Mouse (Mus musculus) thymus, adult 2 months (tissue): Measurements from ENCODE around the gene Prm2. TPM values are rescaled to one million over a fixed set of nuclear protein-coding genes. Genes with fewer than 3 reads are reported as not detected.
A peak's percentile ranks its signal among the peaks of the same experiment; 100 is the strongest.
"Not testable (repeated sequence)": the region's sequence is repeated elsewhere in the genome, so short reads cannot be mapped to it uniquely, and the experiment has no call there.

ENCODE experiments used
- DNase-seq: peaks from one replicate; pipeline ENCODE4 v3.0.0; 2021
- H3K27ac ChIP-seq: fragments of 200-500 bp; 2 replicates; pipeline ENCODE4 v1.5.1; 2012; ENCODE audit warnings: low read length, control low read depth; ENCODE audit not compliant: control insufficient read depth, insufficient read depth
- H3K27me3 ChIP-seq: fragments of 200-500 bp; 2 replicates; pipeline ENCODE4 v1.6.1; 2012; ENCODE audit warnings: mild to moderate bottlenecking, low read length, moderate library complexity, mixed read lengths; ENCODE audit not compliant: control insufficient read depth, insufficient read depth
- H3K36me3 ChIP-seq: fragments of 200-500 bp; 2 replicates; pipeline ENCODE4 v1.6.1; 2012; ENCODE audit warnings: mild to moderate bottlenecking, low read length, moderate library complexity; ENCODE audit not compliant: control insufficient read depth, insufficient read depth
- H3K4me1 ChIP-seq: fragments of 200-500 bp; replicated peaks from 2 replicates; pipeline ENCODE4 v1.6.1; 2012; ENCODE audit warnings: low read length; ENCODE audit not compliant: control insufficient read depth, insufficient read depth
- H3K4me3 ChIP-seq: fragments of 200-500 bp; 2 replicates; pipeline ENCODE4 v1.5.1; 2012; ENCODE audit warnings: mild to moderate bottlenecking, low read length, control low read depth, moderate library complexity; ENCODE audit not compliant: control insufficient read depth, insufficient read depth
- CTCF ChIP-seq: fragments of 200-500 bp; IDR thresholded peaks from 2 replicates; pipeline ENCODE4 v1.5.1; 2012; ENCODE audit warnings: mild to moderate bottlenecking, control low read depth, low read length, moderate library complexity, borderline replicate concordance; ENCODE audit not compliant: control insufficient read depth, poor library complexity, insufficient read depth; ENCODE audit errors: extremely low read depth
- POLR2A ChIP-seq: fragments of 200-500 bp; IDR thresholded peaks from 2 replicates; pipeline ENCODE4 v1.6.1; 2012; ENCODE audit warnings: mild to moderate bottlenecking, low read length, control low read depth, moderate library complexity; ENCODE audit not compliant: control insufficient read depth, poor library complexity, insufficient read depth; ENCODE audit errors: extremely low read depth
- WGBS: fragments of 180-500 bp; shearing (Covaris S2); methylation state at CpG from one replicate; pipeline ENCODE4 v1.1.7; 2018; 5-methylcytosine and 5-hydroxymethylcytosine counted together
- polyA plus RNA-seq: library from polyadenylated mRNA; depleted of rRNA; stranded (reverse); fragments of >200 nt; gene quantifications from 2 replicates; pipeline ENCODE4 v1.2.3, GENCODE M21; 2012

Gene Prm2
- polyA plus RNA-seq, 1 experiment: 7.0 TPM

- Histone ChIP-seq H3K27ac (peak overlapping the region; percentile 24; the same call in 1 of the 2 replicates), H3K4me3 (no peak overlapping the region), H3K4me1 (peaks cover 69% of the 10 kb centered on the region), H3K36me3 (no peaks in the 10 kb centered on the region), H3K27me3 (no peaks in the 10 kb centered on the region)
- TF ChIP-seq POLR2A (0 out of 2 replicates have a peak, but pooled peaks have one; percentile 12), CTCF (no peak)
- WGBS: 29% methylated on average over 4 of the region's 4 CpGs
- no peak for DNase-seq
Measured at GRCm38 (mm10) chr16:10814864-10815263, 18.9 kb upstream of the Prm2 start.

DNA sequence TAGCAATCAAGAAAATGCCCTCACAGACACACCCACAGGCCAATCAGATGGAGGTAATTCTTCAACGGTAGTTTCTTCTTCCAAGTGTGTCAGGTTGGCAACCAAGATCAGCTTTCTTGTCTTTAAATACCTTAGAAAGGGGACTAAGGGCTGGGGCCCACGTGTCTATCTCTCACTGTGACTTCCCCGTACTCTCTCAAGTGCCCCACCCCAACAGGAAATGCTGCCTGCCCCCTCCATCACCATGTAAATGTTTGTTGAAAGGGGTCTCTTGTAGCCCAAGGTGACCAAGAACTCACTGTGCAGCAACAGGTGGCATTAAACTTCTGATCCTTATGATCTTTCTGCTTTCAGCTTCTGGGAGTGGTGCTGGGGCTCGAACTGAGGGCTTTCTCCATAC lies 17.8 kb upstream of the Prm2 start:
- Histone ChIP-seq H3K4me1 (peaks cover 64% of the 10 kb centered on the region), H3K27me3 (no peaks in the 10 kb centered on the region), H3K4me3 (no peak overlapping the region), H3K36me3 (no peaks in the 10 kb centered on the region), H3K27ac (peak overlapping the region; percentile 25; the same call in 1 of the 2 replicates)
- TF ChIP-seq CTCF (no peak), POLR2A (no peak)
- DNase-seq: no peak
- WGBS: 45% methylated on average over 4 of the region's 4 CpGs

DNA sequence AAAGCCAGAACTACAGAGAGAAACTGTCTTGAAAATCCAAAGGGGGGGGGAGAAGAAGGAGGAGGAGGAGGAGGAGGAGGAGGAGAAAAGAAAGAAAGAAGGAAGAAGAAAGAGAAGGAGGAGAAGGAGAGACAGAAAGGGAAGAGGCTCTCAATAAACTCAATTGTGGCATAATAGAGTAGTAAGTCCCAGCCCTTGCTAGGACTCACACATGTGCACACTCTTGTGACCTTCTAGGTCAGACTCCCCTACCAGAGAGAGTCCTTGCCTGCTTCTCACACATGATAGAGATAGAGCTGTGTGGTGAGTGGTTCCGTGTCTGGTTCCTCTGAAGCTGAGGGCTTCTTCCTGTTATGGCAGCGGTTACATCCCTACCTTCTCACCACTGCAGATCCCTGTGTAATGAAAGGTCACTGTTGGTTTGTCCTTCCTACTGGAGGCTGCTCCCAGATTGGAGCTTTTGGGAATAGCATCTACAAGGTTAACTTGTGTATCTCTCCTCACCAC lies 17.0 kb upstream of the Prm2 start, which contains the start of gene Gm11172:
TSS of gene Gm11172 (plus strand) at position 51 of the 507 bp plus-strand sequence.
- no peak for DNase-seq
- 19% methylated on average over 2 of the region's 2 CpGs for WGBS
- H3K27me3 ChIP-seq: no peaks in the 10 kb centered on the region
- H3K36me3 ChIP-seq: no peaks in the 10 kb centered on the region
- no peak for TF ChIP-seq CTCF
- TF ChIP-seq POLR2A: no peak
- no peak within 1 kb of the TSS for H3K4me3 ChIP-seq
- H3K4me1 ChIP-seq: peaks cover 58% of the 10 kb centered on the region
- peak within 1 kb of the TSS; percentile 35; the same call in 1 of the 2 replicates for H3K27ac ChIP-seq

DNA sequence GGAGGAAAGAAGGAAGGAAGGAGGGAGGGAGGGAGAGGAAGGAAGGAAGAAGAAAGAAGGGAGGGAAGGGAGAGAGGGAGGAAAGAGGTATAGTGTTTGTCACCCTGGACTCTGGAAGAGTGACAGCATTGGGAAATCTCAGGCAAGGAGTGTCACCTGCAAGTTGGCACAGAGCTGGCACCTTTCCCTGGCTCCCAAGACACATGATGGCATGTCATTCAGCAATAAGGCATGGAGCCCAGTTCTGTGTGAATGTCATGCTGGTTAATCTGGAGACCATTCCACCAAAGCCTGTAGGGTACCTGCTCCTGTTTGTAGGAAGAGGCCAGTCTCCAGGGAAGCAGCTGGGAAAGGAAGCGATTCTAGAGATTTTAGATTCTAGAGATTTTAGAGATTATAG lies 14.4 kb upstream of the Prm2 start:
- Histone ChIP-seq H3K4me3 (no peak overlapping the region), H3K27me3 (no peaks in the 10 kb centered on the region), H3K4me1 (peaks cover 63% of the 10 kb centered on the region), H3K27ac (no peak overlapping the region), H3K36me3 (no peaks in the 10 kb centered on the region)
- DNase-seq: no peak
- TF ChIP-seq CTCF (no peak), POLR2A (no peak)
- 95% methylated on average over 1 of the region's 1 CpGs for WGBS

GRCm38 (mm10) chr16:10805789-10806527 lies 10.0 kb upstream of the Prm2 start, which contains the start of gene Prm1:
Gene Prm1 (minus strand): TSS chr16:10805839.
- Histone ChIP-seq H3K36me3 (no peaks in the 10 kb centered on the region), H3K27me3 (no peaks in the 10 kb centered on the region), H3K4me3 (no peak within 1 kb of the TSS), H3K27ac (peak within 1 kb of the TSS; percentile 85), H3K4me1 (peaks cover 37% of the 10 kb centered on the region)
- DNase-seq: peak; percentile 74
- 48% methylated on average over 10 of the region's 10 CpGs for WGBS
- peak; percentile 17; the same call in 1 of the 2 replicates for TF ChIP-seq POLR2A
- no peak for TF ChIP-seq CTCF

- not testable (repeated sequence) for H3K4me3 ChIP-seq, H3K27ac ChIP-seq, H3K36me3 ChIP-seq, H3K27me3 ChIP-seq, DNase-seq
- H3K4me1 ChIP-seq: peaks cover 26% of the 10 kb centered on the region
- WGBS: 75% methylated on average over 3 of the region's 3 CpGs
Measured at GRCm38 (mm10) chr16:10802420-10802819, 6.5 kb upstream of the Prm2 start.

- no peak within 1 kb of the TSS for H3K27ac ChIP-seq
- 89% methylated on average over 9 of the region's 9 CpGs for whole genome bisulfite sequencing
- H3K27me3 ChIP-seq: no peaks in the 10 kb centered on the region
- no peaks in the 10 kb centered on the region for H3K36me3 ChIP-seq
- TF ChIP-seq POLR2A (no peak), CTCF (no peak)
- H3K4me1 ChIP-seq: peaks cover 36% of the 10 kb centered on the region
- no peak for DNase-seq
- H3K4me3 ChIP-seq: no peak within 1 kb of the TSS
Measured at GRCm38 (mm10) chr16:10790702-10791101, 5.2 kb downstream of the Prm2 start, which contains the start of gene Prm3. Gene Prm3 (minus strand): TSS chr16:10790914.
